Mouse (Mus musculus) limb, embryonic 13.5 days (tissue): ENCODE measurements around the gene Syde2. TPM values are rescaled to one million over a fixed set of nuclear protein-coding genes. Genes with fewer than 3 reads are reported as not detected.

ENCODE experiments used
- ATAC-seq: fragments of 200-750 bp; cut with Nextera tagmentation; 2 replicates; pipeline ENCODE4 v1.8.0; 2017; ENCODE audit warnings: low read depth, moderate number of reproducible peaks, moderate TSS enrichment; ENCODE audit not compliant: low FRiP score
- H3K27ac ChIP-seq: fragments of 300-500 bp; sonication (generic); 2 replicates; pipeline ENCODE4 v1.5.1; 2015; ENCODE audit warnings: inconsistent platforms, mild to moderate bottlenecking, moderate library complexity
- H3K27me3 ChIP-seq: fragments of 300-500 bp; sonication (generic); 2 replicates; pipeline ENCODE4 v1.6.1; 2015; ENCODE audit warnings: mild to moderate bottlenecking, inconsistent platforms
- H3K36me3 ChIP-seq: fragments of 300-500 bp; sonication (generic); 2 replicates; pipeline ENCODE4 v1.6.1; 2015; ENCODE audit warnings: inconsistent platforms, mild to moderate bottlenecking, moderate library complexity
- H3K4me1 ChIP-seq: fragments of 300-500 bp; sonication (generic); 2 replicates; pipeline ENCODE4 v1.6.1; 2015; ENCODE audit warnings: inconsistent platforms
- H3K4me2 ChIP-seq: fragments of 300-500 bp; sonication (generic); replicated peaks from 2 replicates; pipeline ENCODE4 v1.6.1; 2015; ENCODE audit warnings: inconsistent platforms, mild to moderate bottlenecking, moderate library complexity
- H3K4me3 ChIP-seq: fragments of 300-500 bp; sonication (generic); 2 replicates; pipeline ENCODE4 v1.5.1; 2015; ENCODE audit warnings: moderate library complexity, mild to moderate bottlenecking, inconsistent platforms
- H3K9ac ChIP-seq: fragments of 300-500 bp; sonication (generic); 2 replicates; pipeline ENCODE4 v1.6.1; 2015; ENCODE audit warnings: mild to moderate bottlenecking, inconsistent platforms
- H3K9me3 ChIP-seq: fragments of 300-500 bp; sonication (generic); 2 replicates; pipeline ENCODE4 v1.6.1; 2016; ENCODE audit warnings: inconsistent platforms
- WGBS: fragments of 180-500 bp; shearing (Covaris S2); methylation state at CpG from one replicate; pipeline ENCODE4 v1.1.7; 2015; 5-methylcytosine and 5-hydroxymethylcytosine counted together
- polyA plus RNA-seq: library from polyadenylated mRNA; unstranded; fragments of >200 nt; fragmentation: Nextera tagmentation; extraction: Ambion mirVana; gene quantifications from 2 replicates; pipeline ENCODE4 v1.2.1, GENCODE M21; 2015

The Syde2 gene
- polyA plus RNA-seq = 1.9 and 2.3 TPM in 2 replicates

GRCm38 (mm10) chr3:145987268-145987969 lies at the start of gene Syde2:
Gene Syde2, plus strand, starts transcription at chr3:145987870.
- H3K4me2 ChIP-seq = peak within 1 kb of the TSS; percentile 98
- peak within 1 kb of the TSS; percentile 87 for H3K27ac ChIP-seq
- under 1% methylated on average over 65 of the region's 65 CpGs for WGBS
- H3K27me3 ChIP-seq = 0 out of 2 replicates have a peak, but pooled peaks cover 6% of the 10 kb centered on the region
- H3K9me3 ChIP-seq = no peaks in the 10 kb centered on the region
- H3K4me1 ChIP-seq = peaks cover 23% of the 10 kb centered on the region
- peaks cover 3% of the 10 kb centered on the region for H3K36me3 ChIP-seq
- peak within 1 kb of the TSS; percentile 75 for H3K4me3 ChIP-seq
- peak; percentile 88 for ATAC-seq
- H3K9ac ChIP-seq = peak within 1 kb of the TSS; percentile 85

- peaks cover 32% of the 10 kb centered on the region for H3K36me3 ChIP-seq
- H3K9me3 ChIP-seq = no peaks in the 10 kb centered on the region
- peak overlapping the region; percentile 58; the same call in 1 of the 2 replicates for H3K27ac ChIP-seq
- H3K27me3 ChIP-seq = no peaks in the 10 kb centered on the region
- peak overlapping the region; percentile 71 for H3K4me2 ChIP-seq
- 0 out of 2 replicates have a peak, but pooled peaks have one; percentile 6 for ATAC-seq
- H3K9ac ChIP-seq = peak overlapping the region; percentile 97
- H3K4me3 ChIP-seq = peak overlapping the region; percentile 99
- H3K4me1 ChIP-seq = peaks cover 36% of the 10 kb centered on the region
- 21% methylated on average over 48 of the region's 50 CpGs for WGBS
Measured at GRCm38 (mm10) chr3:145938405-145939349, 49.0 kb upstream of the Syde2 start.

GRCm38 (mm10) chr3:145939402-145939801 lies 48.3 kb upstream of the Syde2 start:
- Histone ChIP-seq H3K9me3 (no peaks in the 10 kb centered on the region), H3K4me2 (peak overlapping the region; percentile 71), H3K27ac (no peak overlapping the region), H3K4me1 (peaks cover 36% of the 10 kb centered on the region), H3K9ac (peak overlapping the region; percentile 97; the same call in 1 of the 2 replicates), H3K4me3 (peak overlapping the region; percentile 99), H3K27me3 (no peaks in the 10 kb centered on the region), H3K36me3 (peaks cover 31% of the 10 kb centered on the region)
- 90% methylated on average over 12 of the region's 12 CpGs for WGBS
- ATAC-seq = no peak

- no peak overlapping the region for H3K4me3 ChIP-seq
- H3K9me3 ChIP-seq = no peaks in the 10 kb centered on the region
- ATAC-seq = no peak
- peaks cover 36% of the 10 kb centered on the region for H3K4me1 ChIP-seq
- H3K9ac ChIP-seq = peak overlapping the region; percentile 26; the same call in 1 of the 2 replicates
- peak overlapping the region; percentile 71 for H3K4me2 ChIP-seq
- 96% methylated on average over 4 of the region's 4 CpGs for WGBS
- no peak overlapping the region for H3K27ac ChIP-seq
- H3K36me3 ChIP-seq = peaks cover 33% of the 10 kb centered on the region
- no peaks in the 10 kb centered on the region for H3K27me3 ChIP-seq
Measured at GRCm38 (mm10) chr3:145939971-145940370, 47.7 kb upstream of the Syde2 start.

GRCm38 (mm10) chr3:145941971-145942370 lies 45.7 kb upstream of the Syde2 start:
- no peak overlapping the region for H3K4me2 ChIP-seq
- H3K27ac ChIP-seq = no peak overlapping the region
- H3K9ac ChIP-seq = no peak overlapping the region
- H3K4me1 ChIP-seq = peaks cover 36% of the 10 kb centered on the region
- WGBS = 16% methylated on average over 3 of the region's 3 CpGs
- H3K4me3 ChIP-seq = no peak overlapping the region
- peaks cover 41% of the 10 kb centered on the region for H3K36me3 ChIP-seq
- ATAC-seq = no peak
- no peaks in the 10 kb centered on the region for H3K9me3 ChIP-seq
- no peaks in the 10 kb centered on the region for H3K27me3 ChIP-seq

- no peak overlapping the region for H3K27ac ChIP-seq
- H3K9me3 ChIP-seq = no peaks in the 10 kb centered on the region
- no peak overlapping the region for H3K4me3 ChIP-seq
- no peaks in the 10 kb centered on the region for H3K27me3 ChIP-seq
- peaks cover 41% of the 10 kb centered on the region for H3K36me3 ChIP-seq
- peaks cover 22% of the 10 kb centered on the region for H3K4me1 ChIP-seq
- WGBS = 87% methylated on average over 7 of the region's 7 CpGs
- no peak for ATAC-seq
- no peak overlapping the region for H3K9ac ChIP-seq
- H3K4me2 ChIP-seq = no peak overlapping the region
Measured at GRCm38 (mm10) chr3:145944348-145944747, 43.3 kb upstream of the Syde2 start.

- H3K4me2 ChIP-seq = no peak overlapping the region
- no peak overlapping the region for H3K27ac ChIP-seq
- H3K9me3 ChIP-seq = no peaks in the 10 kb centered on the region
- H3K9ac ChIP-seq = no peak overlapping the region
- no peak overlapping the region for H3K4me3 ChIP-seq
- peaks cover 20% of the 10 kb centered on the region for H3K4me1 ChIP-seq
- 85% methylated on average over 3 of the region's 3 CpGs for WGBS
- peaks cover 32% of the 10 kb centered on the region for H3K36me3 ChIP-seq
- no peaks in the 10 kb centered on the region for H3K27me3 ChIP-seq
- ATAC-seq = no peak
Measured at GRCm38 (mm10) chr3:145945904-145946303, 41.8 kb upstream of the Syde2 start.

- 35% methylated on average over 2 of the region's 2 CpGs for WGBS
- H3K9me3 ChIP-seq = no peaks in the 10 kb centered on the region
- no peak overlapping the region for H3K9ac ChIP-seq
- H3K4me1 ChIP-seq = peaks cover 14% of the 10 kb centered on the region
- peaks cover 25% of the 10 kb centered on the region for H3K36me3 ChIP-seq
- H3K27ac ChIP-seq = no peak overlapping the region
- no peak overlapping the region for H3K4me2 ChIP-seq
- H3K4me3 ChIP-seq = no peak overlapping the region
- no peak for ATAC-seq
- H3K27me3 ChIP-seq = no peaks in the 10 kb centered on the region
Measured at GRCm38 (mm10) chr3:145946654-145947053, 41.0 kb upstream of the Syde2 start.

- peaks cover 23% of the 10 kb centered on the region for H3K36me3 ChIP-seq
- no peaks in the 10 kb centered on the region for H3K9me3 ChIP-seq
- H3K4me3 ChIP-seq = no peak overlapping the region
- H3K27ac ChIP-seq = no peak overlapping the region
- H3K4me2 ChIP-seq = no peak overlapping the region
- ATAC-seq = no peak
- WGBS = 39% methylated on average over 6 of the region's 6 CpGs
- no peaks in the 10 kb centered on the region for H3K27me3 ChIP-seq
- no peak overlapping the region for H3K9ac ChIP-seq
- peaks cover 13% of the 10 kb centered on the region for H3K4me1 ChIP-seq
Measured at GRCm38 (mm10) chr3:145947539-145948204, 40.0 kb upstream of the Syde2 start.

GRCm38 (mm10) chr3:145950034-145950814 lies 37.4 kb upstream of the Syde2 start:
- H3K27ac ChIP-seq = no peak overlapping the region
- H3K4me2 ChIP-seq = peak overlapping the region; percentile 58
- peak overlapping the region; percentile 14; the same call in 1 of the 2 replicates for H3K4me3 ChIP-seq
- peak overlapping the region; percentile 45; the same call in 1 of the 2 replicates for H3K9ac ChIP-seq
- peaks cover 5% of the 10 kb centered on the region for H3K36me3 ChIP-seq
- H3K4me1 ChIP-seq = peaks cover 7% of the 10 kb centered on the region; the same call in 1 of the 2 replicates
- no peaks in the 10 kb centered on the region for H3K27me3 ChIP-seq
- no peaks in the 10 kb centered on the region for H3K9me3 ChIP-seq
- 6% methylated on average over 15 of the region's 15 CpGs for WGBS
- peak; percentile 84 for ATAC-seq

- Histone ChIP-seq H3K9me3 (no peaks in the 10 kb centered on the region), H3K27me3 (no peaks in the 10 kb centered on the region), H3K36me3 (no peaks in the 10 kb centered on the region; the same call in 1 of the 2 replicates), H3K27ac (no peak overlapping the region), H3K4me1 (peaks cover 7% of the 10 kb centered on the region; the same call in 1 of the 2 replicates), H3K4me3 (no peak overlapping the region), H3K9ac (no peak overlapping the region), H3K4me2 (peak overlapping the region; percentile 58)
- WGBS = 41% methylated on average over 5 of the region's 5 CpGs
- ATAC-seq = no peak
Measured at GRCm38 (mm10) chr3:145950815-145951130, 36.9 kb upstream of the Syde2 start.
